Mouse (Mus musculus) cerebellum, adult 2 months (tissue): ENCODE measurements around the gene Degs2.

ENCODE experiments used
- CTCF ChIP-seq: fragments of 200-500 bp; IDR thresholded peaks from 2 replicates; pipeline ENCODE4 v1.5.1; 2011; ENCODE audit warnings: low read depth, mild to moderate bottlenecking, control low read depth, low read length, moderate library complexity, borderline replicate concordance; ENCODE audit not compliant: insufficient read depth
- POLR2A ChIP-seq: fragments of 200-500 bp; IDR thresholded peaks from 2 replicates; pipeline ENCODE4 v1.6.1; 2011; ENCODE audit warnings: low read length, control low read depth, borderline replicate concordance; ENCODE audit not compliant: insufficient read depth

DNA sequence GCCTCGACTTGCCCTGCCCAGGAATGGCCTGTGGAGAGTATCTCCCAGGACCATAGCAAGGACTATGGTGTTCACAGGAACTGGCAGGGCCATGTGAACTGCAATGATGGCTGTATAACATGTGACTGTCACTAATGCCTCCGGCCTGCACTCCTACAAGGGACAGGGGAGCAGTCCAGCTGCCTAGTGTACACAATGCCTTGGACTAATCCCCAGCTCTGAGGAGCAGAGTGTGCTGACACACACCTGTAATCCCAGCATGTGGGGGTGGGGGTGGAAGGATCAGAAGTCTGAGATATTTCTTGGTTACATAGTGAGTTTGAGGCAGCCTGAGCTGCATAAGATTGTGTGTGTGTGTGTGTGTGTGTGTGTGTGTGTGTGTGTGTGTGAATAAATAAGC lies 8.5 kb downstream of the Degs2 start:
- no peak for TF ChIP-seq CTCF
- no peak for TF ChIP-seq POLR2A
